Mouse (Mus musculus) cerebellum, adult 9-10 months (tissue): ENCODE measurements around the gene Gfpt1.
"Not testable (repeated sequence)": the region's sequence is repeated elsewhere in the genome, so short reads cannot be mapped to it uniquely, and the experiment has no call there.

ENCODE experiments used
- DNase-seq: peaks from one replicate; pipeline ENCODE4 v3.0.0; 2022

Gene Gfpt1

GRCm38 (mm10) chr6:87042337-87043130 lies at the start of gene Gfpt1:
Gene Gfpt1 (plus strand): TSS chr6:87042846.
- DNase-seq, result peak; percentile 94

GRCm38 (mm10) chr6:86994254-86994653 lies 48.4 kb upstream of the Gfpt1 start:
- DNase-seq, result no peak

- peak; percentile 73 for DNase-seq
These were observed 45.9 kb upstream of the Gfpt1 start for GRCm38 (mm10) chr6:86996629-86997307.

GRCm38 (mm10) chr6:86997360-86997759 lies 45.3 kb upstream of the Gfpt1 start:
- no peak for DNase-seq

- no peak for DNase-seq
These were observed 40.7 kb upstream of the Gfpt1 start for GRCm38 (mm10) chr6:87001995-87002394.

- peak; percentile 84 for DNase-seq
These were observed 40.1 kb upstream of the Gfpt1 start for GRCm38 (mm10) chr6:87002521-87003055.

- DNase-seq, result no peak
These were observed 38.5 kb upstream of the Gfpt1 start for GRCm38 (mm10) chr6:87004099-87004498.

GRCm38 (mm10) chr6:87005577-87005976 lies 37.1 kb upstream of the Gfpt1 start:
- DNase-seq, result no peak

- DNase-seq, result no peak
These were observed 33.8 kb upstream of the Gfpt1 start, which contains the start of gene Nfu1 for GRCm38 (mm10) chr6:87008887-87009286. Gene Nfu1 (plus strand): TSS chr6:87009236.

- peak; percentile 94 for DNase-seq
These were observed 32.8 kb upstream of the Gfpt1 start for GRCm38 (mm10) chr6:87009692-87010328.

GRCm38 (mm10) chr6:87016916-87017315 lies 25.7 kb upstream of the Gfpt1 start:
- peak; percentile 51 for DNase-seq

GRCm38 (mm10) chr6:87018874-87019273 lies 23.8 kb upstream of the Gfpt1 start:
- no peak for DNase-seq

GRCm38 (mm10) chr6:87021791-87022190 lies 20.9 kb upstream of the Gfpt1 start:
- DNase-seq, result no peak

- DNase-seq, result no peak
These were observed 15.7 kb upstream of the Gfpt1 start for GRCm38 (mm10) chr6:87026980-87027379.

GRCm38 (mm10) chr6:87028881-87029280 lies 13.8 kb upstream of the Gfpt1 start:
- DNase-seq, result no peak

GRCm38 (mm10) chr6:87031310-87031709 lies 11.3 kb upstream of the Gfpt1 start:
- not testable (repeated sequence) for DNase-seq

GRCm38 (mm10) chr6:87032401-87032800 lies 10.2 kb upstream of the Gfpt1 start:
- DNase-seq, result no peak

GRCm38 (mm10) chr6:87034395-87034794 lies 8.3 kb upstream of the Gfpt1 start:
- DNase-seq, result no peak

- DNase-seq, result no peak
These were observed 4.6 kb upstream of the Gfpt1 start for GRCm38 (mm10) chr6:87037826-87038620.

- DNase-seq, result no peak
These were observed 3.5 kb upstream of the Gfpt1 start for GRCm38 (mm10) chr6:87039161-87039560.

- no peak for DNase-seq
These were observed 1.7 kb upstream of the Gfpt1 start for GRCm38 (mm10) chr6:87040971-87041370.

- DNase-seq, result no peak
These were observed 1.2 kb upstream of the Gfpt1 start for GRCm38 (mm10) chr6:87041431-87041830.

- no peak for DNase-seq
These were observed 676 bp upstream of the Gfpt1 start for GRCm38 (mm10) chr6:87042004-87042336.
